Mouse (Mus musculus): Measurements from ENCODE around the gene Wfdc21. TPM values are rescaled to one million over a fixed set of nuclear protein-coding genes. Genes with fewer than 3 reads are reported as not detected.

Gene Wfdc21
- total RNA-seq, 2 experiments from 2014 or later = not detected

Other genes with a start within 250 kb of the Wfdc21 start
- not detected for gene Heatr9, start 224.8 kb upstream of the Wfdc21 start, total RNA-seq (2021)
- not detected for gene Ccl5, start 216.4 kb upstream of the Wfdc21 start, total RNA-seq (2021)
- 1 to 10 TPM; 1.1 to 1.5 TPM for gene Ccl9, start 168.3 kb upstream of the Wfdc21 start, total RNA-seq (2021)
- gene Ccl6, start 153.9 kb upstream of the Wfdc21 start, total RNA-seq (2021) = 1 to 10 TPM; 1.7 to 2.1 TPM
- gene Rpl9-ps1, start 101.3 kb upstream of the Wfdc21 start, total RNA-seq (2021) = not detected
- gene Ccl3, start 97.6 kb upstream of the Wfdc21 start, total RNA-seq (2021) = under 1 TPM in 1 of 2 experiments, not detected in 1; 0.38 TPM
- not detected for gene Ccl4, start 84.4 kb upstream of the Wfdc21 start, total RNA-seq (2021)
- gene Wfdc17, start 42.9 kb upstream of the Wfdc21 start, total RNA-seq (2021) = not detected
- gene Wfdc18, start 37.9 kb upstream of the Wfdc21 start, total RNA-seq (2021) = under 1 TPM; 0.77 to 0.98 TPM
- gene Heatr6, start 6.8 kb downstream of the Wfdc21 start, total RNA-seq (2021) = 1 to 10 TPM; 8.3 to 8.7 TPM
- gene Hnf1b, start 103.1 kb downstream of the Wfdc21 start, total RNA-seq (2021) = not detected
- 10 to 100 TPM; 13.4 to 14.0 TPM for gene Ddx52, start 195.1 kb downstream of the Wfdc21 start, total RNA-seq (2021)
- gene Synrg, start 217.5 kb downstream of the Wfdc21 start, total RNA-seq (2021) = 10 to 100 TPM; 21.5 to 22.3 TPM